Mouse (Mus musculus) right cerebral cortex, postnatal 25 days (tissue): ENCODE data around the gene Nbea.
A peak's percentile ranks its signal among the peaks of the same experiment; 100 is the strongest.

Source experiments
- DNase-seq: peaks from one replicate; pipeline ENCODE4 v3.0.0; 2022

Nbea gene

GRCm38 (mm10) chr3:56183159-56184133 lies at the start of gene Nbea:
Gene Nbea (minus strand): TSS chr3:56183701.
- DNase-seq = peak; percentile 90

DNA sequence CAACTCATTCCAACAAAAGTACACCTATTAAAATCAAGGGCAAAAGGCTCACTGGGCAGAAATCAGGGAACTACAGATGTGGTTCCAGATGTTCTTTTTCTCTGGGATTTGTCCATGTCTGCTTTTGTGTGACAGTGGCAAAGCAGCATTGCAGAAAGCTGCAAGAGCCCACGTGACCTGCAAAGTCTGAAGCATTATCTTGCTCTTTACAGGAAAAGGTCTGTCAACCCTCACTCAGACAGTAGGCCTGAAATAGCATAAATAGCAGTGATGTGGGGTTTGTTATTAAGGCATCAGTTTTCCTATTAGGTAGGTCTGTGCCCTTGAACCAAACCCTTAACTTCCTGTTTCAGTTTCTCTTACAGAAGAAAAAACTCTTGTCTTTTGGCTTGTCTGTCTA lies 45.8 kb upstream of the Nbea start:
- no peak for DNase-seq

- no peak for DNase-seq
These were observed 32.5 kb upstream of the Nbea start for GRCm38 (mm10) chr3:56215989-56216388.

- DNase-seq = no peak
These were observed 20.5 kb upstream of the Nbea start for GRCm38 (mm10) chr3:56203968-56204367.

DNA sequence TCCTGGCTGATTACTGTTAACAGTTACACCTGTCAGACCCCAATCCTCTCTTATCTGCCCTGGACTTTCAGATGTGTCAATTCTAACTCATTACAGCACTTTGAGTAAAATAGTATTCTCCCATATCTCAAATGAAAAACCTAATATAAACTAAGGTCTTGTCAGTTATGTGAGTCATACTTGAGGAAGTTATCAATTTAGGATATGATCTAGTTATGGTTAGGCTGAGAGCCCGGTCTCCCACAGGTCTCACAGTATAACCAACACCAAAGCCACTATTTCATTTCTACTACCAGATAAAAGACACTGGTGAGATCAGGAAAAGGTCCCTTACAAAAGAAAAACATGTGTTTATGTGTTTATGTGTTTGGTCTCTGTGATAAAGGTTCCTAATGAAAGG lies 4.7 kb upstream of the Nbea start:
- no peak for DNase-seq

GRCm38 (mm10) chr3:56187131-56187779 lies 3.8 kb upstream of the Nbea start:
- no peak for DNase-seq

- peak; percentile 53 for DNase-seq
These were observed 936 bp downstream of the Nbea start for GRCm38 (mm10) chr3:56182371-56183158.

GRCm38 (mm10) chr3:56181991-56182370 lies 1.5 kb downstream of the Nbea start:
- DNase-seq = no peak

DNA sequence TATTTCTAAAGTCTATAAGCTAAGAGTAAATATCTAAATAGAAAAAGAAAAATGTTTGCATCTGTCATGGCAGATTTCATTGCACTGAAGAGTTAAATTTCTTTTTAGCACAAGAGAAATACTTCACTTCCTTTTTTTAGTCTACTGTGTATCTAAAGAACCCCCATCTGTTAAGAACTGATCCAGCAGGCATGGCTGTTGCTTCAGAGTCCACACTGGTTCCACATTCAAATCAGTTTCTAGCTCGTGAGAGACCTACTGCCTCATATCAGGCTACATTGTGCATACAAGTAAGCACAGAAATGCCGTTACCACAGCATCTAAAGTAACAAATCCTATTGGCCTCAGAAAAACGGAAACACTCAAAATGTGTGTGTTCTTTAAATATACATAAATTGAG lies 2.5 kb downstream of the Nbea start:
- no peak for DNase-seq

DNA sequence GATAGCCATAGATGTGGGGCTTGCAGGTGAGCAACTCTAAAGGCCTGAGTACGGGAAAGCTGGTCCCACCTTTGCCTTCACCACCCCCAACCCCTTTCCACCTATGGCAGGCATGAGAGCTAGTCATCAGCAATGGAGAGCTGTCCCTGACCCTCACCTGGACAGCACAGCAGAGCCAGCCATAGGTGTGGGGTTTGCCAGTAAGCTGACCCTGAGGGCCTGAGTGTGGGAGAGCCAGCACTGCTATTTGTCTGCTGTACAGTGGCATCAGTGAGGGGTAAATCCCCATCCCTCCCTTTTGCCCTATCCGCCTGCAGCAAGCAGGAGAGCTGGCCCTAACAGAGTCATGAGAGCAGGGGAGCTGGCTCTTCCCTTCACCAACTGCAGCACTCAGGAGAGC lies 25.6 kb downstream of the Nbea start:
- no peak for DNase-seq

- DNase-seq = no peak
These were observed 56.8 kb downstream of the Nbea start for GRCm38 (mm10) chr3:56126674-56127073.

- no peak for DNase-seq
These were observed 66.9 kb downstream of the Nbea start for GRCm38 (mm10) chr3:56116647-56117046.

GRCm38 (mm10) chr3:56108101-56108500 lies 75.4 kb downstream of the Nbea start:
- DNase-seq = no peak

DNA sequence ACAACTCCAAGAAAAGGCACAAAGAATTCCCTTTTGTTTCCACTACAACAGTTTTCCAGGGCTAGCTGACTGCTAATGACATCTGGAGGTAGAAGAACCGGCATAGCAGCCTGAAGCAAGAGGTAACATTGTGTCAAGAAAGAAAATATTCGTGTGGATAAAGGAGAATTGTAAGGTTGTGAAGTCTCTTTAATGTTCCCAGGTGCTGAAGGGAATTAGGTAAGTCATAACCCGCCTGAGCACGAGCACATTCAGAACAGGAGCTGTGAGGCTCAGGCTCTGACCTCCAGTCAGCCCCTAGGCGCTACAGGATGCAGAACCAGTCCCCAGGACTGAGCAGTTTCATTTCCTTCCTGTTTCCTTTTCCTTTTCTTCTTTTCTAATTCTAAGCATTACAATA lies 86.4 kb downstream of the Nbea start:
- no peak for DNase-seq

DNA sequence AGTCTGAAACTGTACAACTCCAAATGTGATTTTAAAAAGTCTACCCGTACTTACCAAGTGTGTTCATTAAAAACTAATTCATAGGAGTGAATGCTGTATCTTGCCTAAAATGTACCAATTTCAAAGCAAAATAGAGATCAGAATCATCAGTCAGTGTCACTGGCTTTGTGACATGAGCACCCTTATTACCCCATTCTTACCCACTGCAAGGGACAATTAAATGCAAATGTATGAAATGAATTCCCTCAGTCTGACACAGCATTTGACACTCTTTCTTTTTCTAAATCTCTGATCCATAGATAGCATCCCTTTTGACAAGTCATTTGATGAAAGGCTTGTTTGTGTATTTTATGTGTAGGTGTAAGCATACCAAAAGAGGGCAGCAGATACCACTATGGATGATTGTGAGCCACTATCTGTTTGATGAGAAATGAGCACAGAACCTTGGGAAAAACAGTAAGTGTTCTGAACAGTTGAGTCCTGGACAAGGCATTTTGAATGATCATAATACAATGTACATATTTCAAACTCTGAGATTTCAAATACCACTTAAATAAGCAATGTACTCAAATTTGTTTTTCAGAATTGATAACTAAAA lies 104.4 kb downstream of the Nbea start:
- DNase-seq = no peak

DNA sequence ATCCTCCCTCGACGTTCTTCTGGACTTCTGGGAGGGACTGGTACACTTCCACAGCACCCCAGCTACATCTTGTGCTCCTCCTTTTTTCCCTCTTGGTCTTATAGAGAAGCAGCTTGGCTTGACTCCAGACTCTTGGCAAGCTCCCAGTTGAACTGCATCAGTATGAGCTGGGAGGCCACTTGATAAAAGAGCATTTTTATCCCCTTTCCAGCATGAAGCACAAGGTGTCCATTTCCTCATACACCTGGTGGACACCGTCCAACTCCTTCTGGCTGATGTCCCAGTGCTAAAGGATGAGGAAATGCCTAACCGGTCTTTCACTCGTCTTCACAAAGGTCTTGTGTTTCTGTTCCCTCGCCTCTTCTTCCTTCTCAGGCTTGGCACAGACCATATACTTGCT lies 115.7 kb downstream of the Nbea start:
- no peak for DNase-seq

DNA sequence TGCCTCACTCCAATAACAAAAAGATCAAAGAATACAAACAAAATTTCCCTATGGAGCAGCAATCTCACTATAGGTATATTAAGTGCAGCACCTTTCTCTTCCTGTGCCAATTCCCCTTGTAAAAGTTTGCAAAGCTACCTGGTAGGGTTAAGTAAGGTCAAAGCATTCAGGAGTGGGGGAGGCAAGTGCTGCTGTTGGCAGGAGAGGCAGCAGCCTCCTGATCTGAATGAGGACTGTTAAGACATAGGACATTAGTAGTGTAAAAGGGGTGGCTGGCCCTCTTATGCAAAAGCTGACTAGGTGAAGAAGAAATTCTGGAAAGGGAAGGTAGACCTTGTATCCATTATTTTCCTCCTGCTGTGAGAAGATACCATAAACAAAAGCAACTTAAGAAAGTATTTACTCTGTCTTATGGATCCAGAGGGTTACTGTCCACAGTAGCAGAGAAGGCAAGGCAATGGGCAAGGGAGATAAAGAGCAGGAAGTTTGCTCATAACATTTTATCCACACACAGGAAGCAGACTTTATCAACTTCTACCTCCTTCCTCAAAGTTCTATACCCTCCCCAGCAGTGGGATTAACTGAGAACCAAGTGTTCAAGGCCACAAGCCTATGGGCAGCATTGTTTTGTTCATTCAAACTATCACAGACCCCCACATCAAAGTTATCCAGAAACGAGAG lies 117.0 kb downstream of the Nbea start:
- no peak for DNase-seq

GRCm38 (mm10) chr3:56065234-56065633 lies 118.3 kb downstream of the Nbea start:
- DNase-seq = no peak

DNA sequence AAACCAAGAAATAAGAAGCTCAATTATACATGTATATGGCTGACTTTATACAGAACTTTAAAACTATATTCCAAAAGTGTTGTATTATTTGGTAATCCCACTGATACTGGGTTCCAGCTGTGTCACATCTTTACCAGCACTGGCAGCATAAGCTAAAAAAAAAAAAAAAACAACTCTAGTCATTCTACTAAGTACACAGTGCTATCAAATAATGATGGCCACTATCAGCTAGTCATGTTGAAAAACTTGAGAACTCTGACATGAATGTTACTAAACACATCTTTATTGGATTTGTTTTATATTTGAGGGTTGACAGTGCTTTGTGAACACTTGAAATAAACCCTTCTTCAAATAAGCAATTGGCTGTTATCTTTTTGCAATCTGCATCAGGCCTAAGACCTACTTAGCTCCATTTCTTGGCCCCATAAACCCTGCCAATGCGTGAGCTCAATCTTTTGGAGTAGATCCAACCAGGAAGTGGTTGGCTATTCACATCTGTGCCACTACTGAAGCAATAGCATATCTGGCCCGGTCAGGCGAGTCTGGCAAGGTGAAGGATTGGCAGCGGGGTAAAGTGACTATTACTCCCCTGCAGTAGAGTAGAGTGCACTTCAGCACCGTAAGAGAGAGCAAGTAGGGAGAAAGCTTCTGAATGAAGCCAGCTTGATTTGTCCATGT lies 137.7 kb downstream of the Nbea start:
- no peak for DNase-seq

- no peak for DNase-seq
These were observed 140.4 kb downstream of the Nbea start for GRCm38 (mm10) chr3:56043091-56043490.

DNA sequence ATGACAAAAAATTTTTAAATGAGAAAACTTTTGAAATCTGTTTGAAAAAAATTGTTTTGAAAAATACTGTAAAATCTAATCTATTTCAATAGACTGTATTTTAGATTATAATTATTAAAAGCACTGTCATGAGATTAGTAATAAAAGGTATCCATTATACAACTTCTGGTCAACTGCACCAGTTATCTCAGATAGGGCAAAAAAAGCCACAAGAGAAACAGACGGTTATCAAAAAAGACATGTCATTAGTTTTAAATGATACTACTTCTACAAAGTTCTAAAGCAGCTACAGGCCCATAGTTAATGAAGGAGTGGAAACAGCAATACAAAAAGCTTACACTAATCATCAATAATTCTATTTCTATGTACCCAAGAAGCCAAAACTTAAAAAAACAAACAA lies 144.0 kb downstream of the Nbea start:
- DNase-seq = no peak

DNA sequence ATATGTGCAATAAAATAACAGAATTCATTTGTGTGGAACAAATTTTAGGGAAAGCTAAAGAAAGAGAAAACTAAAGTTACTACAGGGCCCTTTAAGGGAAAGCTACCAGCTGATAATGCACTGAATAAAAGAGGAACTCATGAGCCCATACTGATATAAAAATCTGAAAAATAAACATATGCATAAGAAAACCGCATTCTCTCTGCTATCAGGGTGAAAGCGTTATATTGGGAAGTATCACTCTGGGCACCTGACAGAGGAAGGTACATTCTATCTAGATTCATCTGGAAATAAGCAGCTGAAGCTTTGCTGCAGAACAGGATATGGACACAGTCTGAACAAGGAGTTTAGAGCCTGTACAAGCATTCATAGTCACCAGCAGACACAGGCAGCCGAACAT lies 148.9 kb downstream of the Nbea start:
- no peak for DNase-seq
